Mouse (Mus musculus) layer of hippocampus, postnatal 10 days (tissue): ENCODE data around the gene Klrb1a. TPM values are rescaled to one million over a fixed set of nuclear protein-coding genes. Genes with fewer than 3 reads are reported as not detected.
A peak's percentile ranks its signal among the peaks of the same experiment; 100 is the strongest.
"Not testable (repeated sequence)": the region's sequence is repeated elsewhere in the genome, so short reads cannot be mapped to it uniquely, and the experiment has no call there.

Experiments used
- DNase-seq, 2 experiments: peaks; one replicate each; pipeline ENCODE4 v3.0.0; 2021; ENCODE audit warnings: low spot score in 2 of 2
- long read RNA-seq: library from polyadenylated mRNA; stranded (forward); transcript quantifications from one replicate; pipeline ENCODE4 v2.0.0, GENCODE M21; 2023
- total RNA-seq, 2 experiments: library from RNA; stranded (reverse); gene quantifications; 2 replicates each; pipeline ENCODE4 v1.2.3; 2021

The Klrb1a gene
- not detected for total RNA-seq
- long read RNA-seq, partial matches to known transcripts: 0 of 1 reads
- long read RNA-seq, other reads (novel, unspliced or antisense): 1 of 1 reads

DNA sequence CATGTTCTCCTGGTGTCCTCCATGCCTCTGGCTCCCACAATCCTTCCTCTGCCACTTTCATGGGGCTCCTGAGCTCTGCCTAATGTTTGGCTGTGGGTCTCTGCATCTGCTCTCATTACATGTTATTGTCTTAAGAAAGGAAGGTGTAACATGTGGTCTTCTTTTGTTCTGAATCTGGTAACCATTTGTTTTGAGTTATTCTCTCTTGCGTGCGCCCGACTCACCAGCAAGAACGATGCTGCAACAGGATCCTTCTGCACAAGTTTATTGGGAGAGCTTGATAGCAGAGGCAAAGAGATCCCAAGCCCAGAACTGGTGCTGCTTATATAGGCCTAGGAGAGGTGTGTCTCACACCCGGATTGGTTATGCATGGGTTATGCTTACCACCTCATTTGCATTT lies at the start of gene Klrb1a:
Gene Klrb1a, minus strand, starts transcription at position 101 of the 400 bp plus-strand sequence.
- not testable (repeated sequence) for DNase-seq

DNA sequence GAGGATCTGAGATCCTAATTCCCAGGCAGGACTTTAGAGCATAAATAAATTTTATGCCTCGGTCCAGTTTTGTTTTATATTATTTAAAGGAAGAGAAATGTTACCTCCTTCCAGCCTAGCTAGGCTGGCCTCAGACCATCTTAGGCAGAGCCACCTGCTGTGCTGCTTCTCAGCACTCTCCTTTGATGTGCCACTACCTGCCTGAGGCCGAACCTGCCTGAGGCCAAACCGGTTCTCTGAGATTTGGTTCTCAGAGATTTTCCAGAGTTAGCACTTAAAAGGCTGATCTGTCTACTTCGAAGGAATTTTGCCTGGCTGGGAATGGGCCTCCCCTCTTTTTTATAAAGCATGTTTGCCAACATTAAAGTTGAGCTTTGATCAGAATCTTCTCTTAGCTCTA lies 46.6 kb upstream of the Klrb1a start:
- no peak for DNase-seq

DNA sequence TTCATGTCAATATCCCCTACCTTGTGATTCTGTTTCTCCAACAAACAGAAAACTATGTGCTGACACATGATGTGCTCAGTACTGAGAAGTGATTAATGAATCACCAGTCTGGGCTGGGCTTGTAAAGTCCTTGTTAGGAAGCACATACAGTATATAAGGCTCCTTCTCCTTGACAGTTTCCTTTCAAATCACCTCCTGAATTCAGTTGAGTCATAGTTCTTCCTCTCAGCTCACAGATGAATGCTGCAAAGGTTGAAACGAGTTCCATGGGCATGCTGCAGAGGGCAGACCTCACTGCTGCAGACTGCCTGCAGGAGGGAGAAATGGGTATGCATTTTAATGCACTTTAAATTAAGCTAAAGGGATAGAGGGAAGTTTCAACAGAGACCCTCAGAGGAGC lies 38.9 kb upstream of the Klrb1a start, which contains the start of gene Clec2h:
Gene Clec2h, plus strand, starts transcription at position 180 of the 400 bp plus-strand sequence.
- no peak for DNase-seq

DNA sequence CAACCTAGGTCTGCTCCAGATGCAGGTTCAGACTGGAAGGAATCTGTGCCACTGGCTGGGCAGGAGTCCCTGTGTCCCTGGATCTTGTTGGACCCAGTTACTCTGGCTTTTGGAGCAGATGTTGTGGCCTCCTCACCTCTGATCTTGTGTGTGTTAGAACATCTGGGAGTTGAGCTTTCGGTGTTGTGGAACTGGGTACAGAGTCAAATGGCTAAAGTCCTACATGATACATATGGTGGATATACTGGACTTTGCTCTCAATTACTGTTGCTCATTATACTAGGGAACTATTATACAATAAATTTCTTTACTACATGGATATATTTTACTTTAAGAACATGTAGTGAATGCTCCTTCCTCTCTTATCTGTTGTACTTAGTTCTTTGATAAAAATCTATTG lies 37.9 kb upstream of the Klrb1a start:
- DNase-seq: no peak

DNA sequence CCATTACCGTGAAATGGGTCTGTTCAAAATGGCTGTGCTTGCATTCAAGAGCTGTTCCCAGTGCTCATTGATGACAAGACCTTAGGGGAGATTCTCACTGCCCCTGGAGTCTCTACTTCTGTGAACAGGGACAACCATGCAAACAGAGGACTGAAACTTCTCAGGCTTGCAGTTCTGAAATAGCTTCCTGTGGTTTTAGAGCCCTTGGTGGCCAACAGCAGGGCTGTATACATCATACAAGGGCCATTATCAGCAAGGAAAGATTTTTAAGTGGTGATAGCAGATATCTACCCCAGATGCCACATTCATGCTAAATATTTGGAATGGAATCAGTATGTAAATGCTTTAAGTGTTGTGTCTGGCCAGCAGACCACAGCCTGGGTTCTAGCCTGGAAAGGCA lies 29.6 kb upstream of the Klrb1a start:
- DNase-seq: no peak

DNA sequence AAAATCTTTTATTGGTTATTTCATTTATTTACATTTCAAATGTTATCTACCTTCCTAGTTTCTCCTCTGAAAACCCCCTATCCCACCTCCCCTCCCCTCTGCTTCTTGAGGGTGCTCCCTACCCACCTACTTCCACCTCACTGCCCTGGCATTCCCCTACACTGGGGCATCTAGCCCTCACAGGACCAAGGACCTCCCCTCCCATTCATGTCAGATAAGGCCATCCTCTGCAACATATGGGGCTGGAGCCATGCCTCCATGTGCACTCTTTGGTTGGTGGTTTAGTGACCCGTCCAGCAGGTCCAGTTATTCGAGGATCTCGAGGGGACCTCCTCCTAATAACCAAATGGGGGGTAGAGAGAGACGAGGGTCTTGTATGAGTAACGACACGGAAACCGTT lies 27.5 kb upstream of the Klrb1a start:
- DNase-seq: not testable (repeated sequence)

DNA sequence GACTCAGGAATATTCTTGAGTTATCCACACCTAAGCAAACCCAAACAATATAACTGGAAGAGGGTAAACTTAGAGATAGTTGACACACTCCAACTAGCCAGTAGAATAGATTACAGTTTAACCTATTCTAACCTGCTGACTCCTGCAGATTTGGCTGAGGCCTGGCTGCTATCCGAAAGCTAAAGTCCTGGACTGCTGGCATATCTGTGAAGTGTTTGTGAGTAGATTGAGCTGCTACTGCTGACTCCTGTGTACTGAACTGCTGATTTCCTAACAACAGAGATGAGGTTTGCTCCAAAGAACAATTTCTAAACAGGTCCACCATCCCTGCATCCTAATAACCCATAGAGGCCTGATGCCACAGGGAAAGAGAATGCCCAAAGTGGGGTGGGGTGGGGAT lies 26.9 kb upstream of the Klrb1a start:
- no peak for DNase-seq

DNA sequence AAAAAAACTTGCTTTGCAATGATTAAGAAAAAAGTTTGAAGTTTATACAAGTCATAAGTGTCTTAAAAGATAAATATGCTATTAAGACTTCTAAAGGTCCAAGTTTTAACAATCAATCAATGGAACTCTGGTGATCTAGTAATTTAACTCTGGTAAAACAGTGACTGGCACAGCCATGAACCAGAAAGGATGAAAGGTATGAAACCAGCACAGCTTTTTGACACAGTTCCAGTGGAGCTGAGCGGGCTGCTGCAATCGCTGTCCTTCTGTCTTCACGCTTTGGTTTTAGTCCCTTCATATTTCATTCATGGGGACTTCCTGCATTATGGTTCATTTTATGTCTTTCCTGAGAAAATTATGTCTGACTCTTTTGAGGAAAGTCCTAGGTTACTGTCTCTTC lies 26.3 kb upstream of the Klrb1a start:
- DNase-seq: no peak

DNA sequence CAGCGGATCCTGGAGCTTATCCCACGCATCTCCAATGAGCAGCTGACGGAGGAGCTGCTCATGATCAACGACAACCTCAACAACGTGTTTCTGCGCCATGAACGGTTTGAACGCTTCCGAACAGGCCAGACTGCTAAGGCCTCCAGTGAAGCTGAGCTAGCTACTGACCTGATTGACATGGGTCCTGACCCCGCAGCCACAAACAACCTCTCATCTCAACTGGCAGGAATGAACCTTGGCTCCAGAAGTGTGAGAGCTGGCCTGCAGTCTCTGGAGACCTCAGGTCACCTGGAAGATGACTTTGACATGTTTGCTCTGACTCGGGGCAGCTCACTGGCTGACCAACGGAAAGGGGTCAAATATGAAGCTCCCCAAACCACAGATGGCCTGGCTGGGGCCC lies 22.4 kb upstream of the Klrb1a start:
- not testable (repeated sequence) for DNase-seq

DNA sequence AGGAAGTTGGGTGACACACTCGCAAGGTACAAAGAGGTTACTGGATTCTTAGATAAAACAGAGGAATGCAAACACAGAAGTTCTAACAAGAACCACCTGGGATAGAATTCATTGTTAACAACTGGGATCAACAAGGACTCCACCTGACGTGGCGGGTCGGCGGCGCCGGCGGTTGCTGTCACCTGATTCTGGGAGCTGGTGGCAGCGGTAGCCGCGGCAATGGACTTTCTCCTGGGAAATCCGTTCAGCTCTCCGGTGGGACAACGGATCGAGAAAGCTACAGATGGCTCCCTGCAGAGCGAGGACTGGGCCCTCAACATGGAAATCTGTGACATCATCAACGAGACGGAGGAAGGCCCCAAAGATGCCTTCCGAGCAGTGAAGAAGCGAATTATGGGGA lies 21.4 kb upstream of the Klrb1a start:
- not testable (repeated sequence) for DNase-seq

DNA sequence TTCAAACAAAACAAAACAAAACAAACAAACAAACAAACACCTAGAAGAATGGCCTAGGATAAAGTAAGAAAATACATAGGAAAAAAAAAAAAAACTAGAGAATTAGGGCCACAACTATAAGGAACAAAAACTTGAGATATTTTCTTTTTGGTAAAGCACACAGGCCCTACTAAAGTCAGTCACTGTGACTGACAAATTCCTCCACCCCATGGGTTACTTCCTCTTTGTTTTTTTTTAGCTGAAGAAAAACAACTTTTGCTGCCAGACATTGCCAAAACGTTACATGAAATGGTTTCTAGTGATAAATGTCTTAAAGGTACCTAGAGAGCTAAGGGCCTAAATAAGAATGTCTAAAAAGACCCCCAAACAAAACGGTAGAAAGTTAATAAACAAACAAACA lies 20.7 kb upstream of the Klrb1a start:
- no peak for DNase-seq

DNA sequence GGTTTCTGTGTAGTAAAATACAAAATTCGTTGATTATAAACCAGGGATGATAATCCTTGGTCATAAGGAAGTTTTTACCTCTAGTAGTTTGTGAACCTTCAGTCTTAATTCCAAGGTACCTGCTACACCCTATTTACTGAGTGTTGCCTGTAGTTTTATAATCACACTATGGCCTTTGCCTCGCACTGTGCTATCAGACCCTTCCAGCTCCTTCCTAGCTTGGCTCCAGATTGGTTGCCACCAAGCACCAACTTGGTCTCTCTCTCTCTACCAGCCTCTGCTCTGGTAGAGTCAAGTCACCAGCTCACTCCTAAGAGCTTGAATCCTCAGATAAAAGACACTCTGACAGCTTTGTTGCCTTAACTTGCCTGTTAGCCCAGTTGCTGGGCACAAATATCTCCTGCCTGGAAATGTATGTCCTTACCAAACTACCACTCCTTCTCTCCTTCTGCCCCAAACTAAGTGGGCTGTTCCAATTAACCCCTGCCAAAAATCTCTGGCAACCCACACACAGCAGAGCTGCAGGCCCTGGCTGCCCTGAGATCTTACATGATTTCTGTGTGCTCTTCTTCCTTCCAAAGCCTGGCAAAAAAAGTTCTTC lies 17.9 kb upstream of the Klrb1a start:
- no peak for DNase-seq

DNA sequence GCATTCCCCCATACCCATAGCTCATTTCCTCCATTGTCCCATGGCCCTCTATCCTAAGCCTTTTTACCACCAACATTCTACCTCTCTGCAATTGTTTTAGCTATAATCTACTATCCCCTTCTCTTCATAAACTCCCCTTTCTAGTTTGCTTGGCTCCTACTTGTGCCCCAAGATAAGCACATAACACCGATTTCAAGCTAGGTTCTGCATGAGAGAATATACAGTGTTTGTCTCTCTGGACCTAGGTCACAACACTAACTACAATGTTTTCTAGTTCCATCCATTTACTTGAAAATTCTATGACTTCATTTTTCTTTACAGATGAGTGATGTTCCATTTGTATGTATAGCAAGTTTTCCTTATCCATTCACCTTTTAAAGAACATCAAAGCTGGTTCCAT lies 17.3 kb upstream of the Klrb1a start:
- DNase-seq: no peak

DNA sequence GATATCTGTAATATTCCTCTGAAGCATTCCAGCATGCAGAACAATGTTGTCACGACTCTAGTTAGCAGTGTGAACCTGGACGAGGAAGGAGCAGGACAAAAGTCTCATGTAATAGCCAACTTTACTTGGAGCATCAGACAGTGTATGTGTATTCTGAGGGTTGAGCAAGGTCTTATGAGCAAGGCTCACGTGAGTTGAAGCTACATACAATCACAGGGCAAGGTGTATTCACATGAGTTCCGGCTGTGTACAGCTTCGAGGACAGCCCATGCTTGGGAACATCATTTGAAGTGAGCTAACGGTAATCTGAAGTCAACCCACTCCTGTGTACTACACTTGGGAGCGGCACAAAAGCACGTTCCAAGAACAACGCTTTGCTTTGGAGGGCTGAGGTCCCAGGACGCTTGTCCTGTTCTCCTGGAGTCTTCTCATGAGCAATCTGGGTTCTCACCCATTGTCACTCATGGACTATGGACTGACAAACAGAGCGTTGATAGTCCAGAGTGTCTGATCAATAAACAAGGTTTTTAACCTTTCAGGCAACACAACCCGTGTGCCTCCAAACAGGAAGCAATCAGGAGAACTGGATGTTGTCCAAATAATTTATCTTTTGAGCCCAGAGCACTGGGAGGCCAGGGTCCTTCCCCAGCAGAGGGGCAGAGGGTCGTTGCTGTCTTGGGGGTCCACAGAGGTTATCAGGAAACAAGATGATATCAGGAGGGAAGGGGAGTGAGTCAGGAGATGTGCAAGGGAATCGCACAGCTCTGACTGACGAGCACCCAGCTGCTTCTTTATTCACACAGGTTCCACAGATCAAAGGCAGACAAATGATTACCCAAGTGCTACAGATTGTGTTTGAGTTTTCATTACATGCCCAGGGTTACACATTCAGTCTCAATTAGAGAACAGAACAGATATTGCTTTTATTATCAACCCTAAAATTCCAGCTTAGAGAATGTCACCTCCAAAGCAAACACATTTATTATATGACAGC lies 7.9 kb upstream of the Klrb1a start:
- not testable (repeated sequence) for DNase-seq

DNA sequence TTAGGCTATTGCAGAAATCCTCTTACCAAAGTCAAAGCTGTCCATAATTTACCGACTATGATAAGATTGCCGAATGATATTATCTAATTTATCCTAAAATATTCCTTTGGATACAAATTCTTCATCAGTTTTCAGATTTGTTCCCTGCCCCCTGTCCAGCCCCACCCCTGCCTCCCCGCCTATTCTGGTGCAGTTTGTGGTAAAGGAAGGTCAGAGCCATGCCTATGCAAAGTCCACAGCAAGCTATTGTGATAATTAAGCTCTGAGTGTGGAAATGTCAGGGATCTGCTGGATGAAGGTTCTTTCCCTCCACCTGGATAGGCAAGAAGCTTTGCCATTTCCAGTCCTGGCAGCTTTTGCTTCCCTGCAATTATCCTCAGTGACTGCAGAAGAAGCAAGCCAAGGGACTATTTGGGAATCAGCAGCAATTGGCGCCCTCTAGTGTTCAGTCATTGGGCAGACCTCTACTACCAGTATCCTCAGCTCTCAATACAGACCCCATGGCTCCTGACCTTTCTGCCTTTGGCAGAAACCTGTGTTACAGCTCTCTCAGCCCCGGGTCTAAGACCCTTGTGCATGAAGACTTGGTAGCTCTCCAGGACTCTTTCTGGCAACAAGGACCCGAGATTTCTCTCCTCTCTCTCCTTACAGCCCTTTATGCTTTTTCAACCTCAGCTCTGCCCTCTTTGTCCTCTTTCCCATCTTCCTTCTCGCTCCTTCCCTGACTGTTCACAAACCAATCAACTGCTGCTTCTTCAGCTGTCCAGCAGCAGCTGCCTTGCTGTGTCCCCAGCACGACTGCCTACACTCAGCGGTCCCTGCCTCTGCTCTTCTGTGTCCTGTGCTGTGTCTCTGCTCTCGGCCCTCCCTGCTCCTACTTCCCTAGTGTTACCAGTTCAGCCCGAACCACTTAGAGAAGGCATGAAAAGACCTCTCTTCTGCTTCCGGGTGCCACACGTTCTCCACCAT lies 6.7 kb upstream of the Klrb1a start:
- peak; percentile 53 to 65 for DNase-seq

DNA sequence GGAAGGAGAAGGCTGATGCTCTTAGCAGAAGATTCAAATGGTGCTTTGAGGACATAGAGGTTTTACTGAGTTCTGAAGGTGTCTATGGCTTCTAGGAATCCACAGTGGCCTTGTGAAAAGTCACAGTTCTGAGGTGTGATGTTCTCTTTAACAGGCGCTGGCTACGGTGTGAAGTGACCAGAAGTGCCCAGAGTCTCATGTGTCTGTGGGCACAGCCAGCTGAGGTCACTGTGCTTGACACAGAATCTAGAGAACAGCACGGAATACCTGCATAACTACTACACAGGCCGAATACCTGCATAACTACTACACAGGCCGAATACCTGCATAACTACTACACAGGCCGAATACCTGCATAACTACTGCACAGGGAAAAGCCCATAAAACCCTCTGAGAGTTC lies 1.9 kb upstream of the Klrb1a start:
- not testable (repeated sequence) for DNase-seq

DNA sequence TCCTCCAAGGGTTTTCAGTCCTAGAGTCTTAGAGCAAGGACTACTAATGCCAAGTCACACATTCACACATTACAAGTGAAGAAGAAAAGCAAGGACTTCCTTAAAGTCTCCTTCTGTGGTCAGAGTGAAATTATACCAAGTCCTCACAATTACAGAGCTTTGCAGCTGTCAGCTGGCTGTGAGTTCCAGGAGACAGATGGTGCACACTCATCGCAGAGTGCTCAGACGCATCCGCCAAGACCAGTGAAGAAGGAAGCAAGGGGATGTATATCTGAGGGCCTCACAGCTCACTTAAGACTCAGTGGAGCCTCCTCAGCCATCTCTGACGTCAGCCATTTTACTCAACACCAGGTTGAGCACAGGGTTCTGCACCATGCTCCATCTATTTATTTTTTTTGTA lies 1.1 kb upstream of the Klrb1a start:
- no peak for DNase-seq

DNA sequence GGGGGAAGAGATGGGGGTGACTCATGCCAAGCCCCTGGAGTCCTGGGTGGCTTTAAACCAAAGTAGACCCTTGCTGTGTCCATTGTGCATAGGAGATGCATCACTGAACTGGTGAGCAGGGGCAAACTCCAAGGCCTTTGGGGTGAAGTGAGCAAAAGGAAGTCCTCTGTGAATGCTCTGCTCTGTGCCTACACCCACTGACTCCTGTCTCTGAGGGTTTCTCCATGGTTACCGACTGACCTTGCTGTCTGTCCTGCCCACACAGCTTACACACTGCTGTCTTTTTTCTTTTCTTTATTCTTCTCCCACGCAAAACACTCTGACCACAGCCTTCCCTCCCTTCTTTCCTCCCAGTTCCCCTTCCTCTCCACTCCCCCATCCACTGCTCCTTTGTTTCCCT lies 600 bp downstream of the Klrb1a start:
- no peak for DNase-seq

DNA sequence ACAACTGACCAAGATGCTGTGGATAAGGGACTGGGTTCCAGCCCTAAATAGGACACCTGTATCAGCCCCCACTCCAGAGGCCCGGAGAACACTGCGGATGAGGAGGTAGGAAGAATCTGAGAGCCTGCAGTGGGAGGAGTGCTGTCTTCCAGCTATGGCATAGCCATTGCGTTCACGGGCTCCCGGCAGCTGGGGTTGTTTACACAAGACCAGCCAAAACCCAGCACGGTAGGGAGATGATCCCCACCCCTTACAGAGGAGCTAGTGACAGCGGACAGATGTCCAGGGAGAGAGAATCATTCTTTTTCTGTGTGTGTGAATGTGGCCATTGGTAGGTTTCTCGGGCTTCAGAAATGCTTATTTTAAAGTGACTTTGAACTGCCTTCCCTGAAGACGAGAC lies 17.0 kb downstream of the Klrb1a start:
- no peak for DNase-seq

DNA sequence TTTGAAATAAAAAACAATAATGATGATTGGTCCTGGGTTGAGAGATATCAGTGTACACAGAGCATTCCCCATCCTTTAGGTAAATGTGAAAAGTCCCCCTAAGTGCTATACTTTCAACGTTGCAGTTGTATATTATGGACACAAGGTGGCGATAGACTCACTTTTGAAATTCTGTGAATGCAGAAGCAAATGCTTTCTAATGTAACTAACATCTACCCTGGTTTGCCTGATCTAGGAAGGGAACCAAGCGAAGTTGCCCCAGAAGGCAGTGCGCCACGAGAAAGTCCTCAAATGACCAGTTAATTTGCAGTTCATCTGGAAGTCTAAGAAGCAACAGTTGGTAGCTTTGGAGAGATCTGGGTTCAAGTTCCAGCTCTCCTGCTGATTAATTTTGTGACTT lies 18.8 kb downstream of the Klrb1a start:
- DNase-seq: peak in 1 of 2 experiments; percentile 17
